Mouse (Mus musculus): ENCODE data around the gene Tsc2. TPM values are rescaled to one million over a fixed set of nuclear protein-coding genes. Genes with fewer than 3 reads are reported as not detected.

The Tsc2 gene
- polyA plus RNA-seq, 1 experiment from 2014 or later = 60.5 TPM

Small RNAs within 50 kb of the gene (microRNA-seq; reads per million reads assigned to microRNA genes)
- gene Gm24589 = not detected

Other genes starting within 250 kb of the Tsc2 start
- 367 and 402 TPM in 2 replicates for gene Rnps1, start 218.1 kb downstream of the Tsc2 start, polyA plus RNA-seq (2015; fragmentation: Nextera tagmentation; extraction: Ambion mirVana)
- gene Eci1, start 206.0 kb downstream of the Tsc2 start, polyA plus RNA-seq (2015; fragmentation: Nextera tagmentation; extraction: Ambion mirVana) = 59.6 and 62.5 TPM in 2 replicates
- 4.4 and 4.7 TPM in 2 replicates for gene Dnase1l2, start 189.5 kb downstream of the Tsc2 start, polyA plus RNA-seq (2015; fragmentation: Nextera tagmentation; extraction: Ambion mirVana)
- gene E4f1, start 162.3 kb downstream of the Tsc2 start, polyA plus RNA-seq (2015; fragmentation: Nextera tagmentation; extraction: Ambion mirVana) = 38.8 and 39.8 TPM in 2 replicates
- gene Pgp, start 162.2 kb downstream of the Tsc2 start, polyA plus RNA-seq (2015; fragmentation: Nextera tagmentation; extraction: Ambion mirVana) = 52.3 and 56.7 TPM in 2 replicates
- gene Bricd5, start 158.7 kb downstream of the Tsc2 start, polyA plus RNA-seq (2015; fragmentation: Nextera tagmentation; extraction: Ambion mirVana) = 0.26 TPM in 1 of 2 replicates, not detected in the other
- gene Mlst8, start 153.6 kb downstream of the Tsc2 start, polyA plus RNA-seq (2015; fragmentation: Nextera tagmentation; extraction: Ambion mirVana) = 33.9 and 39.1 TPM in 2 replicates
- 15.0 and 16.7 TPM in 2 replicates for gene Caskin1, start 144.0 kb downstream of the Tsc2 start, polyA plus RNA-seq (2015; fragmentation: Nextera tagmentation; extraction: Ambion mirVana)
- 97.1 and 109 TPM in 2 replicates for gene Traf7, start 104.7 kb downstream of the Tsc2 start, polyA plus RNA-seq (2015; fragmentation: Nextera tagmentation; extraction: Ambion mirVana)
- gene Rab26, start 98.4 kb downstream of the Tsc2 start, polyA plus RNA-seq (2015; fragmentation: Nextera tagmentation; extraction: Ambion mirVana) = 3.7 and 4.1 TPM in 2 replicates
- gene Pkd1, start 82.8 kb downstream of the Tsc2 start, polyA plus RNA-seq (2015; fragmentation: Nextera tagmentation; extraction: Ambion mirVana) = 11.9 and 16.9 TPM in 2 replicates
- gene Nthl1, start 50 bp upstream of the Tsc2 start, polyA plus RNA-seq (2015; fragmentation: Nextera tagmentation; extraction: Ambion mirVana) = 13.8 and 15.3 TPM in 2 replicates
- gene Slc9a3r2, start 17.7 kb upstream of the Tsc2 start, polyA plus RNA-seq (2015; fragmentation: Nextera tagmentation; extraction: Ambion mirVana) = 15.0 and 16.0 TPM in 2 replicates
- not detected in 2 replicates for gene Npw, start 25.8 kb upstream of the Tsc2 start, polyA plus RNA-seq (2015; fragmentation: Nextera tagmentation; extraction: Ambion mirVana)
- gene Zfp598, start 37.1 kb upstream of the Tsc2 start, polyA plus RNA-seq (2015; fragmentation: Nextera tagmentation; extraction: Ambion mirVana) = 14.9 and 16.2 TPM in 2 replicates
- 61.0 and 68.7 TPM in 2 replicates for gene Syngr3, start 57.3 kb upstream of the Tsc2 start, polyA plus RNA-seq (2015; fragmentation: Nextera tagmentation; extraction: Ambion mirVana)
- 40.7 and 42.5 TPM in 2 replicates for gene Gfer, start 63.5 kb upstream of the Tsc2 start, polyA plus RNA-seq (2015; fragmentation: Nextera tagmentation; extraction: Ambion mirVana)
- gene Noxo1, start 63.6 kb upstream of the Tsc2 start, polyA plus RNA-seq (2015; fragmentation: Nextera tagmentation; extraction: Ambion mirVana) = 1.3 TPM in 2 replicates
- gene Tbl3, start 75.0 kb upstream of the Tsc2 start, polyA plus RNA-seq (2015; fragmentation: Nextera tagmentation; extraction: Ambion mirVana) = 86.9 and 107 TPM in 2 replicates
- 0.18 TPM in 1 of 2 replicates, not detected in the other for gene Rnf151, start 85.4 kb upstream of the Tsc2 start, polyA plus RNA-seq (2015; fragmentation: Nextera tagmentation; extraction: Ambion mirVana)
- gene Rps2, start 85.5 kb upstream of the Tsc2 start, polyA plus RNA-seq (2015; fragmentation: Nextera tagmentation; extraction: Ambion mirVana) = 992 and 1,023 TPM in 2 replicates
- gene Ndufb10, start 91.8 kb upstream of the Tsc2 start, polyA plus RNA-seq (2015; fragmentation: Nextera tagmentation; extraction: Ambion mirVana) = 232 and 253 TPM in 2 replicates
- gene Rpl3l, start 95.2 kb upstream of the Tsc2 start, polyA plus RNA-seq (2015; fragmentation: Nextera tagmentation; extraction: Ambion mirVana) = not detected in 2 replicates
- gene Msrb1, start 104.0 kb upstream of the Tsc2 start, polyA plus RNA-seq (2015; fragmentation: Nextera tagmentation; extraction: Ambion mirVana) = 18.8 and 22.1 TPM in 2 replicates
- 0.15 and 0.17 TPM in 2 replicates for gene Hs3st6, start 120.4 kb upstream of the Tsc2 start, polyA plus RNA-seq (2015; fragmentation: Nextera tagmentation; extraction: Ambion mirVana)
- gene Meiob, start 171.7 kb upstream of the Tsc2 start, polyA plus RNA-seq (2015; fragmentation: Nextera tagmentation; extraction: Ambion mirVana) = not detected in 2 replicates
- 36.7 and 37.1 TPM in 2 replicates for gene Hagh, start 207.5 kb upstream of the Tsc2 start, polyA plus RNA-seq (2015; fragmentation: Nextera tagmentation; extraction: Ambion mirVana)
- 16.0 and 16.8 TPM in 2 replicates for gene Fahd1, start 217.7 kb upstream of the Tsc2 start, polyA plus RNA-seq (2015; fragmentation: Nextera tagmentation; extraction: Ambion mirVana)
- 0.17 and 0.25 TPM in 2 replicates for gene Igfals, start 233.4 kb upstream of the Tsc2 start, polyA plus RNA-seq (2015; fragmentation: Nextera tagmentation; extraction: Ambion mirVana)